Mouse (Mus musculus): ENCODE measurements around the gene Grin2c. TPM values are rescaled to one million over a fixed set of nuclear protein-coding genes. Genes with fewer than 3 reads are reported as not detected.
A peak's percentile ranks its signal among the peaks of the same experiment; 100 is the strongest.

The Grin2c gene
- polyA plus RNA-seq, 1 experiment from 2014 or later = not detected

- H3K9ac ChIP-seq = no peak overlapping the region
- 76% methylated on average over 8 of the region's 8 CpGs for WGBS
- H3K4me3 ChIP-seq = no peak overlapping the region
- no peak overlapping the region for H3K4me2 ChIP-seq
- no peaks in the 10 kb centered on the region; the same call in 1 of the 2 replicates for H3K27me3 ChIP-seq (replicated peaks)
- peaks cover 17% of the 10 kb centered on the region for H3K4me1 ChIP-seq
- no peaks in the 10 kb centered on the region for H3K36me3 ChIP-seq
- no peak for ATAC-seq (ENCODE audit: extremely low read depth, insufficient number of reproducible peaks, low FRiP score, low TSS enrichment)
- H3K27ac ChIP-seq (replicated peaks) = 0 out of 2 replicates have a peak overlapping the region, but pooled peaks have one; percentile 12
- no peaks in the 10 kb centered on the region for H3K9me3 ChIP-seq
Observed at GRCm38 (mm10) chr11:115282723-115283485, 15.9 kb upstream of the Grin2c start.

GRCm38 (mm10) chr11:115282295-115282694, 15.3 kb upstream of the Grin2c start:
- 58% methylated on average over 8 of the region's 8 CpGs for WGBS
- H3K27me3 ChIP-seq (replicated peaks) = no peaks in the 10 kb centered on the region; the same call in 1 of the 2 replicates
- peaks cover 21% of the 10 kb centered on the region for H3K4me1 ChIP-seq
- no peaks in the 10 kb centered on the region for H3K36me3 ChIP-seq
- H3K9me3 ChIP-seq = no peaks in the 10 kb centered on the region
- no peak overlapping the region for H3K9ac ChIP-seq
- no peak for ATAC-seq (ENCODE audit: extremely low read depth, insufficient number of reproducible peaks, low FRiP score, low TSS enrichment)
- no peak overlapping the region for H3K4me3 ChIP-seq
- H3K27ac ChIP-seq (replicated peaks) = no peak overlapping the region
- no peak overlapping the region for H3K4me2 ChIP-seq

- Histone ChIP-seq H3K4me3 (no peak overlapping the region), H3K36me3 (no peaks in the 10 kb centered on the region), H3K4me1 (peaks cover 34% of the 10 kb centered on the region), H3K9ac (no peak overlapping the region), H3K27me3 (replicated peaks) (no peaks in the 10 kb centered on the region), H3K9me3 (no peaks in the 10 kb centered on the region), H3K4me2 (no peak overlapping the region), H3K27ac (replicated peaks) (no peak overlapping the region)
- WGBS = 53% methylated on average over 1 of the region's 1 CpGs
- no peak for ATAC-seq (ENCODE audit: extremely low read depth, insufficient number of reproducible peaks, low FRiP score, low TSS enrichment)
Observed at GRCm38 (mm10) chr11:115279726-115280125, 12.7 kb upstream of the Grin2c start.

GRCm38 (mm10) chr11:115278176-115278575, 11.1 kb upstream of the Grin2c start:
- H3K36me3 ChIP-seq = no peaks in the 10 kb centered on the region
- H3K4me3 ChIP-seq = peak overlapping the region; percentile 70
- peaks cover 32% of the 10 kb centered on the region for H3K4me1 ChIP-seq
- no peak for ATAC-seq (ENCODE audit: extremely low read depth, insufficient number of reproducible peaks, low FRiP score, low TSS enrichment)
- no peaks in the 10 kb centered on the region for H3K9me3 ChIP-seq
- peak overlapping the region; percentile 83 for H3K9ac ChIP-seq
- 58% methylated on average over 6 of the region's 6 CpGs for WGBS
- H3K27me3 ChIP-seq (replicated peaks) = no peaks in the 10 kb centered on the region
- no peak overlapping the region for H3K27ac ChIP-seq (replicated peaks)
- peak overlapping the region; percentile 80 for H3K4me2 ChIP-seq

GRCm38 (mm10) chr11:115277604-115277975, 10.5 kb upstream of the Grin2c start:
- WGBS = 20% methylated on average over 7 of the region's 7 CpGs
- Histone ChIP-seq H3K4me1 (peaks cover 28% of the 10 kb centered on the region), H3K4me3 (peak overlapping the region; percentile 70), H3K9me3 (no peaks in the 10 kb centered on the region), H3K4me2 (peak overlapping the region; percentile 80), H3K36me3 (no peaks in the 10 kb centered on the region), H3K27me3 (replicated peaks) (peaks cover 1% of the 10 kb centered on the region; the same call in 1 of the 2 replicates), H3K9ac (peak overlapping the region; percentile 83), H3K27ac (replicated peaks) (peak overlapping the region; percentile 87)
- no peak for ATAC-seq (ENCODE audit: extremely low read depth, insufficient number of reproducible peaks, low FRiP score, low TSS enrichment)

- WGBS = under 1% methylated on average over 42 of the region's 42 CpGs
Observed at GRCm38 (mm10) chr11:115276780-115277603, 9.9 kb upstream of the Grin2c start, which contains the start of gene Fdxr. TSS of gene Fdxr (minus strand) at chr11:115277050.

GRCm38 (mm10) chr11:115275954-115276353, 8.9 kb upstream of the Grin2c start:
- WGBS = 60% methylated on average over 3 of the region's 3 CpGs
- Histone ChIP-seq H3K36me3 (0 out of 2 replicates have a peak, but pooled peaks cover 3% of the 10 kb centered on the region), H3K27ac (replicated peaks) (no peak overlapping the region)

More at GRCm38 (mm10) chr11:115276780-115277603, 9.9 kb upstream of the Grin2c start, which contains the start of gene Fdxr:
- H3K4me2 ChIP-seq = peak within 1 kb of the TSS; percentile 96
- H3K27ac ChIP-seq (replicated peaks) = peak within 1 kb of the TSS; percentile 89
- ATAC-seq (ENCODE audit: extremely low read depth, insufficient number of reproducible peaks, low FRiP score, low TSS enrichment) = peak; percentile 92
- peak within 1 kb of the TSS; percentile 91 for H3K9ac ChIP-seq
- peaks cover 23% of the 10 kb centered on the region for H3K4me1 ChIP-seq
- no peaks in the 10 kb centered on the region for H3K36me3 ChIP-seq
- no peaks in the 10 kb centered on the region for H3K9me3 ChIP-seq
- peak within 1 kb of the TSS; percentile 70 for H3K4me3 ChIP-seq
- peaks cover 7% of the 10 kb centered on the region; the same call in 1 of the 2 replicates for H3K27me3 ChIP-seq (replicated peaks)

GRCm38 (mm10) chr11:115275509-115275908, 8.5 kb upstream of the Grin2c start:
- Histone ChIP-seq H3K9ac (0 out of 2 replicates have a peak overlapping the region, but pooled peaks have one; percentile 91), H3K27me3 (replicated peaks) (peaks cover 13% of the 10 kb centered on the region; the same call in 1 of the 2 replicates), H3K4me1 (peaks cover 20% of the 10 kb centered on the region), H3K27ac (replicated peaks) (no peak overlapping the region), H3K4me2 (peak overlapping the region; percentile 96), H3K36me3 (0 out of 2 replicates have a peak, but pooled peaks cover 5% of the 10 kb centered on the region), H3K4me3 (peak overlapping the region; percentile 70; the same call in 1 of the 2 replicates), H3K9me3 (no peaks in the 10 kb centered on the region)
- no peak for ATAC-seq (ENCODE audit: extremely low read depth, insufficient number of reproducible peaks, low FRiP score, low TSS enrichment)
- WGBS = 70% methylated on average over 6 of the region's 6 CpGs

More at GRCm38 (mm10) chr11:115275954-115276353, 8.9 kb upstream of the Grin2c start:
- ATAC-seq (ENCODE audit: extremely low read depth, insufficient number of reproducible peaks, low FRiP score, low TSS enrichment) = no peak
- Histone ChIP-seq H3K9me3 (no peaks in the 10 kb centered on the region), H3K4me1 (peaks cover 20% of the 10 kb centered on the region), H3K9ac (peak overlapping the region; percentile 91), H3K4me2 (peak overlapping the region; percentile 96), H3K4me3 (peak overlapping the region; percentile 70), H3K27me3 (replicated peaks) (peaks cover 13% of the 10 kb centered on the region; the same call in 1 of the 2 replicates)

GRCm38 (mm10) chr11:115274771-115275170, 7.7 kb upstream of the Grin2c start:
- Histone ChIP-seq H3K27me3 (replicated peaks) (peaks cover 19% of the 10 kb centered on the region; the same call in 1 of the 2 replicates), H3K9me3 (no peaks in the 10 kb centered on the region), H3K27ac (replicated peaks) (no peak overlapping the region), H3K4me1 (peaks cover 20% of the 10 kb centered on the region), H3K9ac (no peak overlapping the region), H3K36me3 (0 out of 2 replicates have a peak, but pooled peaks cover 6% of the 10 kb centered on the region), H3K4me2 (no peak overlapping the region), H3K4me3 (no peak overlapping the region)
- ATAC-seq (ENCODE audit: extremely low read depth, insufficient number of reproducible peaks, low FRiP score, low TSS enrichment) = no peak
- WGBS = 92% methylated on average over 6 of the region's 6 CpGs

GRCm38 (mm10) chr11:115274178-115274577, 7.1 kb upstream of the Grin2c start:
- Histone ChIP-seq H3K36me3 (peaks cover 12% of the 10 kb centered on the region), H3K9me3 (no peaks in the 10 kb centered on the region), H3K9ac (no peak overlapping the region), H3K4me1 (peaks cover 20% of the 10 kb centered on the region), H3K4me3 (no peak overlapping the region), H3K4me2 (no peak overlapping the region), H3K27ac (replicated peaks) (no peak overlapping the region), H3K27me3 (replicated peaks) (peaks cover 25% of the 10 kb centered on the region)
- ATAC-seq (ENCODE audit: extremely low read depth, insufficient number of reproducible peaks, low FRiP score, low TSS enrichment) = no peak
- WGBS = 75% methylated on average over 7 of the region's 7 CpGs

- H3K9me3 ChIP-seq = no peaks in the 10 kb centered on the region
- WGBS = 56% methylated on average over 7 of the region's 7 CpGs
Observed at GRCm38 (mm10) chr11:115273735-115274134, 6.7 kb upstream of the Grin2c start.

More at GRCm38 (mm10) chr11:115273735-115274134, 6.7 kb upstream of the Grin2c start:
- Histone ChIP-seq H3K9ac (no peak overlapping the region), H3K27ac (replicated peaks) (no peak overlapping the region), H3K4me2 (no peak overlapping the region), H3K36me3 (peaks cover 17% of the 10 kb centered on the region), H3K4me3 (no peak overlapping the region), H3K27me3 (replicated peaks) (peaks cover 29% of the 10 kb centered on the region), H3K4me1 (peaks cover 20% of the 10 kb centered on the region)
- ATAC-seq (ENCODE audit: extremely low read depth, insufficient number of reproducible peaks, low FRiP score, low TSS enrichment) = no peak
